Mouse (Mus musculus): ENCODE data around the gene Sox1.
A peak's percentile ranks its signal among the peaks of the same experiment; 100 is the strongest.

Gene Sox1

GRCm38 (mm10) chr8:12395071-12396031, at the start of gene Sox1:
Gene Sox1, plus strand, starts transcription at chr8:12395295.
- peak; percentile 76 for DNase-seq (ENCODE audit: low spot score)

- DNase-seq (ENCODE audit: low spot score): no peak
Observed at GRCm38 (mm10) chr8:12345881-12346280, 49.2 kb upstream of the Sox1 start.

GRCm38 (mm10) chr8:12346870-12347269, 48.2 kb upstream of the Sox1 start:
- no peak for DNase-seq (ENCODE audit: low spot score)

DNA sequence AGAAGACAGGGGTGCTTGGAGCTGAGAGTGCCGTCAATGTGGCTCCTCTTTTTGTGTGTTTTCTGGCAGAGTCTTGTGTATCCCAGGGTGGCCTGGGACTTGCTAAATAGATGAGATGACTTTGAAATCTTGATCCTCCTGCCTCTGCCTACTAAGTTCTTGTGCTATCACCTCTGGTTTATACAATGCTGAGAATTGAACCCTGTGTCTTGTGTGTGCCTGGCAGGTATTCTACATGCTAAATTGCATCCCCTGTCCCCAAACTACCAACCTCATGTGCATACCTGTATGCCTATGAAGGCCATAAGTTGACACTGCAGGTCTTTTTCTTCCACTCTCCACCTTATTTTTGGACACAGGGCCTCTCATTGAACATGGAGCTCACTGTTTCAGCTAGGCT, 46.8 kb upstream of the Sox1 start:
- DNase-seq (ENCODE audit: low spot score): no peak

GRCm38 (mm10) chr8:12349591-12349990, 45.5 kb upstream of the Sox1 start:
- no peak for DNase-seq (ENCODE audit: low spot score)

- DNase-seq (ENCODE audit: low spot score): no peak
Observed at GRCm38 (mm10) chr8:12351121-12351520, 44.0 kb upstream of the Sox1 start.

DNA sequence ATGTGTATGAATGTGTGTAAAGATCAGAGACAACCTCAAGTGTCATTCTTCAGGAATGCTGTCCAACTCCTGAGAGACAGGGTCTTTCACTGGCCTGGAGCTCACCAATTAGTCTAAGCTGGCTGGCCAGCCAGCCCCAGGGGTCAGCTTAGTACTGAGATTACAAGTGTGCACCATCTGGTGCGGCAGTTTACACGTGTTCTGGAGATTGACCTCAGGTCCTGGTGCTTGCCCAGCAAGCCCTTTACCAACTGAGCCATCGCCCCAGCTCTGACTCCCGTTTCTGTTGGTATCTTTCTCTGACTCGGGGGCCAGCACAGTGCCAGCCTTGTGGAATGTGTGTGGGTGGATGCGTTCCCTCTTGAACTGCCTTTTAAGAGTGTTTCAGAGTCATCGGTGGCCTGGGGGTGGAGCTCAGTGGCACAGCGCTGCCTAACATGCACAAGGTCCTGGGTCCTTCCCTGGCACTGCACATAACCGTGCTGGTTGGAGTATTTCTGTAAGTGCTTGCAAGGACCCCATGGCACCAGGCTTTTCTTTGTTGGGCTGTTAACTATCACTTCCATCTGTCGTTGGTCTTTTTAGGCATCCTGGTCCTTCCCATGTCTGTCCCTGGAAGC, 40.6 kb upstream of the Sox1 start:
- DNase-seq (ENCODE audit: low spot score): peak; percentile 56

DNA sequence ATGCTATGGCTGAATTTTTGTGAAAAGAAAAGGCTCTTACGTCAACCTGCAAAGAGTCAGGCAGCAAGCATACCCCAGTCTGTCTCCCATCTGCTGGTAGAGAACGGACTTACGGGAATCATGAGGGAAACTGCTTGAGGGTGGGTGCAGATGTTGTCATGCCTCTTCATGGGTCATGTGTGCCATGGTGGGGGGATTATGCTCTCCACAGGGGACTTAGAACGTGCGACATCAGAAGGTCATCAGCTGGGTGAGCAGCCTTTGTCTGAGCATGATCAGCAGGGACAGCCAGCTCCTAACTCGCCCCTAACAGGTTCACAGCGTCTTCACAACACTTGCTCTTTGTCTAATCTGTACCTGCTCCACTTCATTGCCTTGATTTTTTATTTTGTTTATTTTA, 26.9 kb upstream of the Sox1 start:
- peak; percentile 49 for DNase-seq (ENCODE audit: low spot score)

DNA sequence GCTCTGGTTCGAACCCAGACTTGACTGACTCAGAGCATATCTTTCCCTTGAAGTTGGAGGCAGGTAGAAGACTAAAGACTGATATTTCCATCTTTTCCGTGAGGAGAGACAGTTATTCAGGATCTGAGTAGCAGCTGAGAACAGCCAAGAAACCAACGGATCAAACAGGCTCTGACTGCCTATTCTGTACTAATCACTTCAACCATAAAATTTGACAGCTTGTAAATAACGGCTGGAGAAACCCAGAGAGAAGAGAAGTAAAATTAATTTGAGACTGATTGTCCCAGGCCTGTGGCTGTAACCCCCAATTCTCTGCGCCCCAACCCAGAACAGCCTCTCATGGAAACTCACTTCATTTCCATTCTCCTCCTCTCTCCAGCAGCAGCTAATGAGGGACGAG, 26.2 kb upstream of the Sox1 start:
- DNase-seq (ENCODE audit: low spot score): no peak

DNA sequence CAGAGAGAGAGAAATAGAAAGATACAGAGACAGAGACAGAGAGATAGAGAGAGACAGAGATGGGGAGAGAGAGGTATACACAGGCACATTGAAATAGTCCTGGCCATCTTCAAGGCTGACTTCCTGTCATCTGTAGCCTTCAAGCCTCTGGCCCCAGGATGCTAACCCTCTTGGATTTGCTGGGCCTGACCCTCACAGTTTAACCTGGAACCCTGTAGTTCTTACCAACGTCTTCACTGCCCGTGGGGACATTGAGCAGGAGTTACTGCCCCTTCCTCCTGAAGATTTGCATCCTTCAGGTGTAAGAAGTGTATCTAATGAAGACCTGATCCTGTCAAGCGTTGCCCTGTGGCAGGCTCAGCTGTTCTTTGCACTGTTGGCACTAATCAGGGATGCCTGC, 14.0 kb upstream of the Sox1 start:
- DNase-seq (ENCODE audit: low spot score): no peak

DNA sequence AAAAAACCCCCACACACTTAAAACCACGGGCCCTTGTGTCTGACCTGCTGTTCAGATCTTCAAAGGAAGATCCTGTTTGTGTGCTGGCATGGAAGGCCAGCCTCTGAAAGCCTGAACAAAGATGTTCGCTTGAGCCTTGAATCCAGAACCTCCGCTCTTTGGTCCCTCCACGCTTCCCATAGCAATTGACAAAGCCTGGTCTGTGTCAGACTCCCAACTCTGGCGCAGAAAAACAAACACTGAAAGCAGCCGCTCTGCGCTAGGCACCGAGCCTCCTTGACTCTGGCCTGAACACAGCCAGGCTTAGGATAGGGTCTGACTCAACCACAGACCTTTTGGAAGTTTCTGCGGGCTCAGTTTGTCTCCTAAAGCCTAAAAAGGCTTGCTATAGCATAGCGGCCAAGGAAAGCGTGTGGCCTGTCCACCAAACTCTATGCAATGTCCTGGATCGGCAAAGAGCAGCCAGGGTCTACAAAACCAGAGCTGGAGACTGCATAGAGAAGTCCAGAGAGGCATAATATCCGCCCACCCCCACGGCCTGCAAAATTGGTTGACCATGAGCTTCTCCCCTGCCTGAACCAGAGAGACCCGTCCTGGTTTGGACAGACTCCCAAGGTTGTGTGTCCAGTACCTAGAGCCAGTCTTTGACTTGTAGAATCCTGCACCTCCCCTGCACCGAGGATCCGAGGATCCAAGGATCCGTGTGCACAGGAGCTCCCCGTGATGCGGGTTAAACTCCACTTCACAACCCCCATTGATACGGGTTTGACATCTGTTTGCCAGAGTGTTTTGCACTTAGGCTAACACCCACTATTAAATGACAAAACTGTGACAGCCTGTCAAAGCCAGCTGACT, 12.2 kb upstream of the Sox1 start:
- DNase-seq (ENCODE audit: low spot score): peak; percentile 38

DNA sequence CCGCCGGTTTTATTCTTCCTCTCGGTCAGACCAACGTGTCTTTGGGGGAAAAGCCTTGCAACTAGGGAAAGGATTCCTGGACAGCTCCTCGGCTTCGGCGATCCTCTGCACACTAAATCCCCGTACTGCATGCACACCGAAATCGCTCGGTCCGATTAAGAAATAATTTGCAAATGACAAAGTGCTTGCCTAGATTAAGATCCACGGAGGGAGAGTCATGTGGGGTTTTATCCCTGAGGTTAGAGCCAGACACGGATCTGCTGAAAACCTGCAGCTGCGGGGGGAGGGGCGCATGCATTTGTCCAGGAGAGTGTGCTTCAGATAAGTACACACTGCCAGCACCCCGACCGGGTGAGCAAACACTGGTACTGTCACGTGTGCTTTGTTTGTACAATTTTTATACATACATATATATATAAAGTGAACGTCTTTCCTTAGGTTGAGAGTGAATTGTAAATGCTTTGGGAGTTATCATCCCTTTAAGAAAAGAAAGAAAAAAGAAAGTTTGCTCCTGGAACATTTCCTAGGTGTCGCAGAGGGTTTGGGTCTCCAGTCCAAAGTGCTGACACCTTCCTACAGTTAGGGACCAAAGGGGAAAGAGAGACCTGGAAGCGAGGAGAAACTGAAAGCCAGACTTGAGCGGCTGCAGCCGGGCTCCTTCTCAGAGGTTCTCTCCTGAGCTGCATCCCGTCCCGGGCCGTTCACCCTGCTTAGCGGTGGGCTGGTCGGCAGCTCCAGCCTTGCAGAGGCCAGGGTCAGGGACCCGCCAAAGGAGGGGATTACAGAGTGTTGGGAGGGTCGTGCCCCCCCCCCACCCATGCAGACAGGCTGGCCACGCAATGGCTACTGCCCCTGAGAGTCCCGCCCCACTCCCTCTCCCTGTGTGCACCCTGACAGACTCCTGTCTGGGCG, 10.9 kb upstream of the Sox1 start:
- peak; percentile 56 for DNase-seq (ENCODE audit: low spot score)

- peak; percentile 60 for DNase-seq (ENCODE audit: low spot score)
Observed at GRCm38 (mm10) chr8:12384996-12385685, 10.0 kb upstream of the Sox1 start.

DNA sequence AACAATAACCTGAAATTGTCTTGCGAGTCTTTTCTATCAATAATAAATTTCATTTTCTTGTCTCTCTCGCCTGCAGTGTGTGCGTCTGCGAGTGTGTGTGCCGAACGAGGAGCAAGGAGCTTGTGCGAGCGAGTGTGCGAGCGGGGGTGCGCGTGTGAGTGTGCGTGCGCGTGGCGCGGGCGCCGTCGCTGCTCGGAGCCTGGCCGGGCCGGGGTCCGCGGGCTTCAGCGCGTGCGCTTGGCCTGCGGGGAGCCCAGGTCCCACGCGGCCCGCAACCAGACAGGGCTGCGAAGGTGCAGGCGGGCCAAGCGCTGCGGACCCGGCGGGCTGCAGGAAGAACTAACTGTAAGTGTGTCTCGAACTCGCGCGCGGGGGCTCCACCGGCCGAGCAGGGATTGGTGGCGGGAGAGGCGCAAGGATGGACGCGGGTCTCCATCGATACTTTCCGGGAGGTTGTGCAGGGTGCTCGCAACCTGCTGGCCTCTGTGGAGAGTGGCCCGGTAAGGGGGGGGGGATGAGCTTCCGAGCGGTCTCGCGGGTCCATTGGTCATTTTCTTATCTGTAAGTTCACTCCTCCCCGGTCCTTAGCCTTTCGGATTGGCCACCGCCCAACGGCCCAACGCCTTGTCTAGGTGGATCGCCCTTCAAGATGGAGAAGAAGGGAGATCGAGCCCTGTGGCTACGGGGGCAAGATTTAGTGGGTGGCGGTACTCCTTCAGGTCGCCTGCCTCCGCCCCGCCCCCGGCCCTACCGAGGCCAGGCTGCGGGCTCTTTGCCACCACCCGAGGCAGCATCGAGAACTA, 9.2 kb upstream of the Sox1 start:
- DNase-seq (ENCODE audit: low spot score): peak; percentile 40

GRCm38 (mm10) chr8:12386530-12387222, 8.4 kb upstream of the Sox1 start:
- peak; percentile 40 for DNase-seq (ENCODE audit: low spot score)

- no peak for DNase-seq (ENCODE audit: low spot score)
Observed at GRCm38 (mm10) chr8:12387223-12387860, 7.8 kb upstream of the Sox1 start.

GRCm38 (mm10) chr8:12387901-12388300, 7.2 kb upstream of the Sox1 start:
- DNase-seq (ENCODE audit: low spot score): no peak

GRCm38 (mm10) chr8:12388390-12389115, 6.5 kb upstream of the Sox1 start:
- DNase-seq (ENCODE audit: low spot score): peak; percentile 40
